Mouse (Mus musculus) megakaryocyte, embryonic 14.5 days (primary cell): Measurements from ENCODE around the gene C1qc.

ENCODE experiments used
- FLI1 ChIP-seq: IDR thresholded peaks from 2 replicates; pipeline ENCODE4 v1.6.1; 2012; ENCODE audit warnings: low read length, inconsistent platforms, mixed read lengths
- GATA1 ChIP-seq: IDR thresholded peaks from 3 replicates; pipeline ENCODE4 v1.6.1; 2012; ENCODE audit warnings: mixed read lengths, low read length, inconsistent platforms, borderline replicate concordance

DNA sequence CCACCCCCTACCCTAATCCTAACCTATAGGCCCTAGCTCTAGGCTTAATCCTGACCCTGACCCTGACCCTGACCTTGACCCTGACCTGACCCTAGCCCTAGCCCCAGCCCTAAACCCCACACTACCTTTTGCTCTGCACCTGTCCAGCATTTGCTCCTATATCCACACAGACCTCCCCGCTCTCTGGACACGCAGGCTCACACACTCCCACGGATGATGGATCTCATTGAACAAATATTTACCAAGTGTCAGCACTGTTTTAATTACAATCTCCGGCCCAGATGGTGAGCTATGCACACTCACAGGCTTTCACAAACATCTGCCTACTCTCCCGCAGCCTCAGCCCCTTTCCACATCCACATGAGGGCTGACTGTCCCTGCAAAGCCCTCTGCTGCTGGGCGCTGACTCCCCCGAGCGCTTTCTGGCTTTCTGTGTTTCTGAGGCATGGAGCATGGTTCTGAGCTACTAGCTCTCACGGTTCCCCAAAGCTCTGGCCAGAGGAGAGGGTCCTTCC lies 5.3 kb upstream of the C1qc start:
- TF ChIP-seq GATA1 (no peak), FLI1 (no peak)
